Mouse (Mus musculus): Measurements from ENCODE around the gene Rfk. TPM values are rescaled to one million over a fixed set of nuclear protein-coding genes. Genes with fewer than 3 reads are reported as not detected.

Gene Rfk
- 93.3 and 93.4 TPM in 2 replicates for polyA plus RNA-seq (2015; fragmentation: Nextera tagmentation; extraction: Ambion mirVana)

DNA sequence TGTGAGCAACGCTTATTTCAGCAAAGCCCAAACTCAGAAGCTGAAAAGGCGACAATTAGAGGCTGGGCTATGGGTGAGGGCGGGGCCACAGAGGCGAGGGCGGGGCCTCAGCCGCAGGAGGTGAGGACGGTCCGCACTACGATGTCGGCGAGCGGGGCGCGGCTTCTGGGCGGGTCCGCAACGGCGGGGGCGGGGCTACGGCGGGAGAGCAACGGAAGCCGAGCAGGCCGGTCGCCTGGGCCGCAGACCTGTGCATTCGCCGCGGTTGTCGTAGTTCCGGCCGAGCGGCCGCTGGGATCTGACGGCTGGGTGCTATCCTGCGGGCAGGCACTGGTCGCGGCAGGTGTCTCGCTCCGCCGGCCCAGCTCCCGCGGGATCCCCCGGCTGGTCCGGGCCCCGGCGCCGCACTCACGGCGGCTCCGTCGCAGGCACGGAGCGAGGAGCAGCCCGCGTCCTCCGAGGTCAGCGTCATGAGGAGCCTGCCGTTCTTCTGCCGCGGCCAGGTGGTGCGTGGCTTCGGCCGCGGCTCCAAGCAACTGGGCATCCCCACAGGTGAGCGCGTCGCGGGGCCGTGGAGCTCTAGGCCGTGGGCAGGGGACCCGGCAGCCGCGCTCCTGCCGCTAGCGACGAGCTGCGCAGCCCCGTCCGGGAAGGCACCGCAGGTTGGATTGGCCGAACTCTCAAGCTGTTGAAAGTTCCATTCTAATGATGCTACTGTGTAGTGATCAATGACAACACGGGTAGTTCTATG lies at the start of gene Rfk:
TSS of gene Rfk (plus strand) at position 203 of the 751 bp plus-strand sequence.
- H3K36me3 ChIP-seq, result peaks cover 26% of the 10 kb centered on the region
- ATAC-seq (ENCODE audit: low read depth), result peak; percentile 99
- H3K9me3 ChIP-seq, result no peaks in the 10 kb centered on the region
- under 1% methylated on average over 83 of the region's 83 CpGs for WGBS
- peak within 1 kb of the TSS; percentile 74 for H3K27ac ChIP-seq (replicated peaks)
- peak within 1 kb of the TSS; percentile 89 for H3K4me3 ChIP-seq
- H3K9ac ChIP-seq, result peak within 1 kb of the TSS; percentile 87
- H3K4me2 ChIP-seq, result peak within 1 kb of the TSS; percentile 69
- peaks cover 15% of the 10 kb centered on the region for H3K4me1 ChIP-seq (replicated peaks)
- H3K27me3 ChIP-seq, result peaks cover 14% of the 10 kb centered on the region

DNA sequence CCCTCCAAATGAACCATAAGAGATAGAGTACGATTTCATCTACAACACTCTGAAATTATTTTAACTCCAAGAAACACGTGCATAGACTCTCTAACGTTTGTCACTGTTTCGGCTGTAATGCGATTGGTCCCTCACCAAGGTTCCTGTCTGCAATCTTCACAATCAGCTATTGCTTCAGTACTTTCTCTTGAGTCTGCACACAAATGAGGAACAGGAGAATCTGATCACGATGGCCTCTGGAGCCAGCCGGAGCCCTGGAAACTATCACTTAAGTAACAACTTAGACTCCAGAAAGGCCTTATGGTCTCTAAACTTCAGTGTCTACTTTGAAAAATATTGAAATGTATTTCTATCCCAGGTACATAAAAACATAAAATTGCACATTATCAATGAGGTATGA lies 49.0 kb upstream of the Rfk start:
- 91% methylated on average over 7 of the region's 7 CpGs for WGBS
- Histone ChIP-seq H3K9ac (no peak overlapping the region), H3K4me3 (no peak overlapping the region), H3K36me3 (no peaks in the 10 kb centered on the region), H3K4me2 (no peak overlapping the region), H3K27me3 (no peaks in the 10 kb centered on the region), H3K9me3 (no peaks in the 10 kb centered on the region), H3K4me1 (replicated peaks) (no peaks in the 10 kb centered on the region), H3K27ac (replicated peaks) (no peak overlapping the region)
- ATAC-seq (ENCODE audit: low read depth), result no peak

DNA sequence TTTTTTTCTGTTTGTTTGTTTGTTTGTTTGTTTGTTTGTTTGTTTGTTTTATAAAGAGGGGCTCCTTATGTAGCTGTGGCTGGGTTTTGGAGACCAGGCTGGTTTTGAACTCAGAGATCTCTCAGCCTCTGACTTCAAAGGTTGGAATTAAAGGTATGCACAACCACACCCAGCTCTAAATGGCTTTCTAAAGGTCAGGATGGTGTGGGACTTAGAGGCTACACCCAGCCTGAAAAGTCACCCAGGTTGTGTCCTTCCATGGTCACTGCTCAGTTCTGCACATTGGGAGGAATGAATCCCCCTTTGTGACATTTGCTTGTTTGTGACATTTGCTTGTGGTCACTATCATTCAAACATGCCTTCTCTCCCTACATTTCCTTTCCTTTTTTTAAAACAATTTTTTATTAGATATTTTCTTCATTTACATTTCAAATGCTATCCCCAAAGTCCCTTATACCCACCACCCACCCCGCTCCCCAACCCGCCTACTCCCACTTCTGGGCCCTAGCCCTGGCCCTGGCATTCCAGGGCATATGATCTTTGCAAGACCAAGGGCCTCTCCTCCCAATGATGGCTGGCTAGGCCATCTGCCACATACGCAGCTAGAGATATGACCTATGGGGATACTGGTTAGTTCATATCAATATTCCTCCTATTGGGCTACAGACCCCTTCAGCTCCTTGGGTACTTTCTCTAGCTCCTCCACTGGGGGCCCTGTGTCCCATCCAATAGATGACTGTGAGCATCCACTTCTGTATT lies 46.9 kb upstream of the Rfk start:
- Histone ChIP-seq H3K4me3 (no peak overlapping the region), H3K27ac (replicated peaks) (no peak overlapping the region), H3K4me1 (replicated peaks) (no peaks in the 10 kb centered on the region), H3K9me3 (no peaks in the 10 kb centered on the region), H3K36me3 (no peaks in the 10 kb centered on the region), H3K4me2 (no peak overlapping the region), H3K9ac (no peak overlapping the region), H3K27me3 (no peaks in the 10 kb centered on the region)
- no peak for ATAC-seq (ENCODE audit: low read depth)
- 92% methylated on average over 3 of the region's 3 CpGs for WGBS

DNA sequence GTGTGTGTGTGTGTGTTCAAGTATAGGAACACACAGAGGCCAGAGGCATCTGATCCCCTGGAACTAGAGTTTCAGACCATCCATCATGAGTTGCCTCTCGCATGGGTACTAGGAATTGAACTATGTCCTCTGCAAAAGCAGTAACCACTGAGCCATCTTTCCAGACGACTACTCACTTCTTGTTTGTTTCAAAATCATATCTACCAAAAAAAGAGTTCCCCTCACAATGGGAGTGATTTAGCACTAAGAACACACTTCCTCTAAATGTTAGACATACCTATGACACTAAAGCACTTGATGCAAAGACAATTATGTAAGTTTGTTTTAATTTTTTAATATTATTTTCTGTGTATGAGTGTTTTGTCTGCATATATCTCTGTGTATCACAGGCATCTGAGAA lies 46.0 kb upstream of the Rfk start:
- H3K4me2 ChIP-seq, result no peak overlapping the region
- no peak for ATAC-seq (ENCODE audit: low read depth)
- H3K36me3 ChIP-seq, result no peaks in the 10 kb centered on the region
- 94% methylated on average over 2 of the region's 2 CpGs for WGBS
- no peak overlapping the region for H3K27ac ChIP-seq (replicated peaks)
- no peaks in the 10 kb centered on the region for H3K9me3 ChIP-seq
- H3K27me3 ChIP-seq, result no peaks in the 10 kb centered on the region
- no peaks in the 10 kb centered on the region for H3K4me1 ChIP-seq (replicated peaks)
- H3K4me3 ChIP-seq, result no peak overlapping the region
- no peak overlapping the region for H3K9ac ChIP-seq

- H3K27ac ChIP-seq (replicated peaks), result no peak overlapping the region
- WGBS, result 81% methylated on average over 8 of the region's 8 CpGs
- no peaks in the 10 kb centered on the region for H3K36me3 ChIP-seq
- no peaks in the 10 kb centered on the region for H3K9me3 ChIP-seq
- ATAC-seq (ENCODE audit: low read depth), result no peak
- no peak overlapping the region for H3K9ac ChIP-seq
- no peak overlapping the region for H3K4me3 ChIP-seq
- peaks cover 29% of the 10 kb centered on the region for H3K27me3 ChIP-seq
- H3K4me1 ChIP-seq (replicated peaks), result peaks cover 9% of the 10 kb centered on the region
- H3K4me2 ChIP-seq, result no peak overlapping the region
These were observed 40.1 kb upstream of the Rfk start for GRCm38 (mm10) chr19:17353727-17354126.

- Histone ChIP-seq H3K4me1 (replicated peaks) (peaks cover 9% of the 10 kb centered on the region), H3K36me3 (no peaks in the 10 kb centered on the region), H3K27me3 (peaks cover 29% of the 10 kb centered on the region), H3K9me3 (no peaks in the 10 kb centered on the region), H3K27ac (replicated peaks) (no peak overlapping the region), H3K4me3 (no peak overlapping the region), H3K9ac (no peak overlapping the region), H3K4me2 (no peak overlapping the region)
- ATAC-seq (ENCODE audit: low read depth), result no peak
- 77% methylated on average over 4 of the region's 4 CpGs for WGBS
These were observed 39.5 kb upstream of the Rfk start for GRCm38 (mm10) chr19:17354362-17354761.

DNA sequence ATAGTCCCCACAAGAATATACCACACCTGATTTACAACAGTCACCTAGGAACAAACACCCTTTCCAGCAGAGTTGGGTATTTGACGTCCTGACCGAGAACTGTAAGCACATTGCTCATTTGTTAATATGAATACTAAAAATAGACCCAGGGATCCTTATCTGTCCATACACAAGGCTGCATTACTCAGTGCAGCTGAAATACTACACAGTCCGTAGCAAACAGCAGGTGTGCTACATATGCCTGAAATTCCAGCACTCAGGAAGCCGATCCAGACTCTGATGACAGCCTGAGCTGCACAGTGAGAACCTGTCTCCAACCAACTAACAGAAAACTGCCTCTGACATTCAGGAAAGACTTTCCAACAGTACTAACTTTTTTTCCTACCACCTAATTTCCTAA lies 39.0 kb upstream of the Rfk start:
- 77% methylated on average over 4 of the region's 4 CpGs for WGBS
- no peaks in the 10 kb centered on the region for H3K36me3 ChIP-seq
- H3K4me1 ChIP-seq (replicated peaks), result peaks cover 9% of the 10 kb centered on the region
- no peak overlapping the region for H3K4me3 ChIP-seq
- H3K9me3 ChIP-seq, result no peaks in the 10 kb centered on the region
- H3K27ac ChIP-seq (replicated peaks), result no peak overlapping the region
- no peak overlapping the region for H3K9ac ChIP-seq
- no peak for ATAC-seq (ENCODE audit: low read depth)
- H3K27me3 ChIP-seq, result peaks cover 29% of the 10 kb centered on the region
- 0 out of 2 replicates have a peak overlapping the region, but pooled peaks have one; percentile 72 for H3K4me2 ChIP-seq

GRCm38 (mm10) chr19:17355361-17355760 lies 38.5 kb upstream of the Rfk start:
- no peak for ATAC-seq (ENCODE audit: low read depth)
- 46% methylated on average over 4 of the region's 4 CpGs for WGBS
- peak overlapping the region; percentile 72 for H3K4me2 ChIP-seq

GRCm38 (mm10) chr19:17355950-17356867 lies 37.6 kb upstream of the Rfk start:
- 1% methylated on average over 50 of the region's 50 CpGs for WGBS
- peak overlapping the region; percentile 72 for H3K4me2 ChIP-seq
- H3K27me3 ChIP-seq, result peaks cover 29% of the 10 kb centered on the region
- ATAC-seq (ENCODE audit: low read depth), result peak; percentile 65; the same call in 1 of the 2 replicates
- H3K36me3 ChIP-seq, result no peaks in the 10 kb centered on the region
- peak overlapping the region; percentile 62 for H3K9ac ChIP-seq
- no peak overlapping the region for H3K27ac ChIP-seq (replicated peaks)
- no peaks in the 10 kb centered on the region for H3K9me3 ChIP-seq
- H3K4me3 ChIP-seq, result peak overlapping the region; percentile 41
- peaks cover 9% of the 10 kb centered on the region for H3K4me1 ChIP-seq (replicated peaks)

More at GRCm38 (mm10) chr19:17355361-17355760, 38.5 kb upstream of the Rfk start:
- Histone ChIP-seq H3K27ac (replicated peaks) (no peak overlapping the region), H3K4me3 (peak overlapping the region; percentile 41; the same call in 1 of the 2 replicates), H3K9ac (no peak overlapping the region), H3K4me1 (replicated peaks) (peaks cover 9% of the 10 kb centered on the region), H3K9me3 (no peaks in the 10 kb centered on the region), H3K36me3 (no peaks in the 10 kb centered on the region), H3K27me3 (peaks cover 29% of the 10 kb centered on the region)

DNA sequence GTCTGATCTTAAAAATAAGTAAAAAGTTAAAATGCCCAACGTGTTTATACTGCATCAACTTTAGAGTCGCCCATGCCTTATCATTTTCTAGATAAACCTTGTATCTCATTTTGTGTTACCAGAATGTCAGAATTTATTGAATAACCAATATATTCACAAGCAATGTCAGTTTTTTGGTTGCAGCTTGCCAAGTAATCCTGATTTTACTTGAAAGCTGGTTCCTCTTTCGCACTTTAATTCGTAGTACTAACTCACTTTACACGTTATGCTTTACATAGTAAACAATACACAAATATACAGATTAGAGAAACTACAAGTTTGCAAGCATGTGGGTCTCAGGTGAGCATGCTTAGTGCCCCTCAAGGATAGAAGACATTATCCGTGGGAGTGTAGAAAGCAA lies 36.9 kb upstream of the Rfk start:
- no peak for ATAC-seq (ENCODE audit: low read depth)
- no peaks in the 10 kb centered on the region for H3K36me3 ChIP-seq
- H3K9ac ChIP-seq, result no peak overlapping the region
- peaks cover 9% of the 10 kb centered on the region for H3K4me1 ChIP-seq (replicated peaks)
- H3K27me3 ChIP-seq, result peaks cover 29% of the 10 kb centered on the region
- WGBS, result 72% methylated on average over 6 of the region's 6 CpGs
- H3K27ac ChIP-seq (replicated peaks), result no peak overlapping the region
- H3K4me3 ChIP-seq, result no peak overlapping the region
- peak overlapping the region; percentile 72 for H3K4me2 ChIP-seq
- no peaks in the 10 kb centered on the region for H3K9me3 ChIP-seq

DNA sequence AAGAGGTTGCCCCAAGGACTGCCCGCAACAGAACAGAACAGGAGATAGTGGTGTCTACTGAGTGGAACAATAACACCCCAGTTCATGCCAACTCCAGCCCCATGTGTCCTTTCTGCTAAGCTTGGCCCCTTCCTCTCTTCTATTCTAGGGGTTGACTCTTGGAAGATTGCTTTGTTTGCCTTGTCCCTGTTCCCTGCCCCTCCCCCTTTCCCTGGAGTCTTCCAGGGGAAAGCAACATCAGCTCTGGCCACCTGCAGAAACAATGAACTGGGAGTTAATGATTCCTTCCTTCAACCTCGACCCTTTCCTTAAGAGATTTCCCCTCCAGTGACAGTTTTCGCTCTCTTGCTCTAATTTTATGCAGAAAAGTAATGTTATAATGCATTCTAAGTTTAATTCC lies 36.5 kb upstream of the Rfk start:
- Histone ChIP-seq H3K9me3 (no peaks in the 10 kb centered on the region), H3K27ac (replicated peaks) (no peak overlapping the region), H3K4me2 (no peak overlapping the region), H3K27me3 (peaks cover 29% of the 10 kb centered on the region), H3K9ac (no peak overlapping the region), H3K36me3 (no peaks in the 10 kb centered on the region), H3K4me1 (replicated peaks) (peaks cover 9% of the 10 kb centered on the region), H3K4me3 (no peak overlapping the region)
- ATAC-seq (ENCODE audit: low read depth), result no peak
- WGBS, result 58% methylated on average over 3 of the region's 3 CpGs

Measured in neural tube, embryonic 13.5 days (tissue).